Mouse (Mus musculus) forebrain, embryonic 11.5 days (tissue): ENCODE data around the gene Bnipl. TPM values are rescaled to one million over a fixed set of nuclear protein-coding genes. Genes with fewer than 3 reads are reported as not detected.

Experiments used
- ATAC-seq: fragments of 200-750 bp; cut with Nextera tagmentation; replicated peaks from 2 replicates; pipeline ENCODE4 v1.8.0; 2017; ENCODE audit warnings: moderate TSS enrichment; ENCODE audit not compliant: low FRiP score
- DNase-seq: peaks from one replicate; pipeline ENCODE4 v3.0.0-alpha.2; 2017; ENCODE audit warnings: low spot score
- H3K27ac ChIP-seq: fragments of 300-500 bp; sonication (generic); 2 replicates; pipeline ENCODE4 v1.5.1; 2014; ENCODE audit warnings: low read depth, low read length
- H3K27me3 ChIP-seq: fragments of 300-500 bp; sonication (generic); 2 replicates; pipeline ENCODE4 v1.6.1; 2014; ENCODE audit warnings: mild to moderate bottlenecking, low read length, mixed read lengths; ENCODE audit not compliant: control insufficient read depth, insufficient read depth
- H3K36me3 ChIP-seq: fragments of 300-500 bp; sonication (generic); 2 replicates; pipeline ENCODE4 v1.6.1; 2014; ENCODE audit warnings: mild to moderate bottlenecking, low read length, moderate library complexity, mixed read lengths; ENCODE audit not compliant: control insufficient read depth, insufficient read depth
- H3K4me1 ChIP-seq: fragments of 300-500 bp; sonication (generic); replicated peaks from 2 replicates; pipeline ENCODE4 v1.6.1; 2014; ENCODE audit warnings: low read length, mixed read lengths; ENCODE audit not compliant: control insufficient read depth, insufficient read depth
- H3K4me2 ChIP-seq: fragments of 300-500 bp; sonication (generic); 2 replicates; pipeline ENCODE4 v1.6.1; 2014; ENCODE audit warnings: low read depth, mild to moderate bottlenecking, low read length, moderate library complexity, mixed read lengths; ENCODE audit not compliant: severe bottlenecking
- H3K4me3 ChIP-seq: fragments of 300-500 bp; sonication (generic); 2 replicates; pipeline ENCODE4 v1.5.1; 2014; ENCODE audit warnings: low read depth, low read length
- H3K9ac ChIP-seq: fragments of 300-500 bp; sonication (generic); 2 replicates; pipeline ENCODE4 v1.6.1; 2014; ENCODE audit warnings: low read length
- H3K9me3 ChIP-seq: fragments of 300-500 bp; sonication (generic); 2 replicates; pipeline ENCODE4 v1.6.1; 2016; ENCODE audit warnings: low read length, mixed read lengths; ENCODE audit not compliant: control insufficient read depth
- WGBS: fragments of 180-500 bp; shearing (Covaris S2); extraction: QIAGEN DNeasy Blood & Tissue Kit; methylation state at CpG from one replicate; pipeline ENCODE4 v1.1.7; 2014; 5-methylcytosine and 5-hydroxymethylcytosine counted together
- polyA plus RNA-seq: library from polyadenylated mRNA; unstranded; fragments of >200 nt; fragmentation: Nextera tagmentation; extraction: Ambion mirVana; gene quantifications from 2 replicates; pipeline ENCODE4 v1.2.1, GENCODE M21; 2014

Bnipl gene
- 0.39 and 0.72 TPM in 2 replicates for polyA plus RNA-seq

GRCm38 (mm10) chr3:95250783-95251424 is at the start of gene Bnipl:
TSS of gene Bnipl (minus strand) at chr3:95251193.
- WGBS = 63% methylated on average over 7 of the region's 7 CpGs
- Histone ChIP-seq H3K9ac (no peak within 1 kb of the TSS), H3K36me3 (no peaks in the 10 kb centered on the region; the same call in 1 of the 2 replicates), H3K9me3 (no peaks in the 10 kb centered on the region), H3K4me1 (no peaks in the 10 kb centered on the region), H3K4me3 (no peak within 1 kb of the TSS), H3K27me3 (no peaks in the 10 kb centered on the region), H3K4me2 (no peak within 1 kb of the TSS), H3K27ac (no peak within 1 kb of the TSS)
- ATAC-seq (no peak), DNase-seq (no peak)

GRCm38 (mm10) chr3:95298018-95298417 is 47.0 kb upstream of the Bnipl start:
- Histone ChIP-seq H3K4me2 (no peak overlapping the region), H3K9ac (no peak overlapping the region), H3K4me3 (no peak overlapping the region), H3K27ac (no peak overlapping the region), H3K4me1 (no peaks in the 10 kb centered on the region), H3K36me3 (no peaks in the 10 kb centered on the region; the same call in 1 of the 2 replicates), H3K27me3 (no peaks in the 10 kb centered on the region), H3K9me3 (no peaks in the 10 kb centered on the region)
- no peak for ATAC-seq
- whole genome bisulfite sequencing = 92% methylated on average over 7 of the region's 7 CpGs
- DNase-seq = no peak

GRCm38 (mm10) chr3:95296103-95296469 is 45.1 kb upstream of the Bnipl start:
- H3K9me3 ChIP-seq = no peaks in the 10 kb centered on the region
- no peaks in the 10 kb centered on the region; the same call in 1 of the 2 replicates for H3K36me3 ChIP-seq
- no peaks in the 10 kb centered on the region for H3K4me1 ChIP-seq
- H3K27me3 ChIP-seq = no peaks in the 10 kb centered on the region
- no peak overlapping the region for H3K27ac ChIP-seq
- DNase-seq (peak; percentile 67), ATAC-seq (no peak)
- H3K4me2 ChIP-seq = no peak overlapping the region
- no peak overlapping the region for H3K9ac ChIP-seq
- WGBS = 11% methylated on average over 5 of the region's 5 CpGs
- H3K4me3 ChIP-seq = no peak overlapping the region

GRCm38 (mm10) chr3:95295321-95296102 is 44.5 kb upstream of the Bnipl start:
- no peak overlapping the region for H3K4me3 ChIP-seq

GRCm38 (mm10) chr3:95294718-95295117 is 43.7 kb upstream of the Bnipl start:
- Histone ChIP-seq H3K4me1 (no peaks in the 10 kb centered on the region), H3K27me3 (no peaks in the 10 kb centered on the region), H3K9me3 (no peaks in the 10 kb centered on the region), H3K4me2 (no peak overlapping the region), H3K4me3 (no peak overlapping the region), H3K36me3 (no peaks in the 10 kb centered on the region; the same call in 1 of the 2 replicates), H3K27ac (no peak overlapping the region), H3K9ac (no peak overlapping the region)
- ATAC-seq (no peak), DNase-seq (no peak)
- WGBS = 87% methylated on average over 5 of the region's 5 CpGs

More at GRCm38 (mm10) chr3:95295321-95296102, 44.5 kb upstream of the Bnipl start:
- DNase-seq (no peak), ATAC-seq (no peak; the same call in 1 of the 2 replicates)
- H3K9ac ChIP-seq = no peak overlapping the region
- H3K9me3 ChIP-seq = no peaks in the 10 kb centered on the region
- no peaks in the 10 kb centered on the region; the same call in 1 of the 2 replicates for H3K36me3 ChIP-seq
- H3K4me2 ChIP-seq = no peak overlapping the region
- no peaks in the 10 kb centered on the region for H3K4me1 ChIP-seq
- H3K27ac ChIP-seq = no peak overlapping the region
- H3K27me3 ChIP-seq = no peaks in the 10 kb centered on the region
- whole genome bisulfite sequencing = 85% methylated on average over 11 of the region's 11 CpGs

- WGBS = 88% methylated on average over 7 of the region's 7 CpGs
- no peaks in the 10 kb centered on the region for H3K27me3 ChIP-seq
Observed at GRCm38 (mm10) chr3:95294316-95294715, 43.3 kb upstream of the Bnipl start.

GRCm38 (mm10) chr3:95293537-95293936 is 42.5 kb upstream of the Bnipl start:
- DNase-seq (no peak), ATAC-seq (no peak)
- Histone ChIP-seq H3K9ac (no peak overlapping the region), H3K9me3 (no peaks in the 10 kb centered on the region), H3K27me3 (no peaks in the 10 kb centered on the region), H3K27ac (no peak overlapping the region), H3K4me1 (no peaks in the 10 kb centered on the region), H3K4me2 (no peak overlapping the region), H3K4me3 (no peak overlapping the region), H3K36me3 (no peaks in the 10 kb centered on the region; the same call in 1 of the 2 replicates)
- 90% methylated on average over 11 of the region's 11 CpGs for WGBS

More at GRCm38 (mm10) chr3:95294316-95294715, 43.3 kb upstream of the Bnipl start:
- H3K4me2 ChIP-seq = no peak overlapping the region
- DNase-seq = no peak
- H3K4me3 ChIP-seq = no peak overlapping the region
- ATAC-seq = no peak
- H3K4me1 ChIP-seq = no peaks in the 10 kb centered on the region
- no peak overlapping the region for H3K9ac ChIP-seq
- H3K36me3 ChIP-seq = no peaks in the 10 kb centered on the region; the same call in 1 of the 2 replicates
- H3K9me3 ChIP-seq = no peaks in the 10 kb centered on the region
- H3K27ac ChIP-seq = no peak overlapping the region

GRCm38 (mm10) chr3:95292899-95293298 is 41.9 kb upstream of the Bnipl start:
- no peak overlapping the region for H3K27ac ChIP-seq
- no peaks in the 10 kb centered on the region; the same call in 1 of the 2 replicates for H3K36me3 ChIP-seq
- H3K4me1 ChIP-seq = no peaks in the 10 kb centered on the region
- 88% methylated on average over 2 of the region's 2 CpGs for WGBS
- DNase-seq (no peak), ATAC-seq (no peak)
- H3K9ac ChIP-seq = no peak overlapping the region
- no peak overlapping the region for H3K4me3 ChIP-seq
- H3K9me3 ChIP-seq = no peaks in the 10 kb centered on the region
- H3K4me2 ChIP-seq = no peak overlapping the region
- H3K27me3 ChIP-seq = no peaks in the 10 kb centered on the region
